Comparison of ENCODE assay signal across 10 mouse cellular contexts in the genomic region with DNA sequence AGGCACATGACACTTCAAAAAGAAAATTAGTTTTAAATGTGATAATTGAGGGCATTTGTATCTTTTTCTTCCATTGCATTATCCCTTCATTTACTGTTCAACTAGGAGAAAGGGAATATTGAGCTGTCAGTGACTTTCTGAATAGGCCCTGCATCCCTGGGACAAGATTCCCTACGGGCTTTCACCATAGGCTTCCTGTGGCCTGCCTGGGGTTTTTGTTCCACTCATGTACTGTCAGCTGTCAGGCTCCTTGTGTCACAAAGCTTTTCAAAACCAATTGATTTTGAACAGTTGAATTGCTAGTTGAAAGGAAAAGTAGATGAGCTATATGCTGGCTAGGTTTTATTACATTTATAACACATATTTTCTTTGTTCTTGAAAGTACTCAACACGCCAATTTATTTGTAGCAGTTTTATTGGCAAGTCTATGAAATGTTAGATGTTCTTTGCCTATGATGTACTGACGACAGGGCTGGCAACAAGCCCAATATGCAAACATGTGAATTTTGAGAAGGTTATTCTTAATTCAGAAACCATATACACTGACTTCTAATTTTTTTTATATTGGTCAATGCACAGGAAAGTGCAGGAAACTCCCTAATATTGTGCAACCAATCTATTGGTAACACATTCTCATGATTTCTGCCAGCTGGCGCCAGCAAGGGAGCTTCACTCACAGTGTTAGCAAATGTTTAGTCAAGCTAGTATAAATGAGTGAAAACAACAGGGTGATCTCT. TPM values are rescaled to one million over a fixed set of nuclear protein-coding genes. Genes with fewer than 3 reads are reported as not detected.
A peak's percentile ranks its signal among the peaks of the same experiment; 100 is the strongest.
DNase-seq lines count a peak whose midpoint lies in the region; ATAC-seq and TF ChIP-seq lines count a peak whose summit lies in the region.
"Had no signal": no experiment of that assay in that cellular context is flagged by ENCODE, and none has a peak within 500 bp of the region (broad histone marks: within the 10 kb centered on the region; RNA-seq: fewer than 3 reads in every experiment).

No protein-coding gene starts in this region.

- no peaks in the 10 kb centered on the region for H3K27me3 ChIP-seq in hindbrain, embryonic 11.5 days (ENCODE audit: control insufficient read depth, insufficient read depth, low read length)
- H3K27me3 ChIP-seq in hindbrain, embryonic 13.5 days = no peaks in the 10 kb centered on the region
- H3K27me3 ChIP-seq in liver, postnatal 0 days (ENCODE audit: insufficient read depth, low read length) = no peaks in the 10 kb centered on the region

- no peak for TF ChIP-seq CTCF in liver, postnatal 0 days (IDR thresholded peaks at IDR 0.05; ENCODE audit: low read depth)

- peak; percentile 5 for DNase-seq in hindbrain, embryonic 11.5 days (ENCODE audit: low spot score)
- peak; percentile 2 for DNase-seq in right cerebral cortex, postnatal 4 days
- no peak for DNase-seq in right cerebral cortex, postnatal 25 days
- peak; percentile 21 to 23 for DNase-seq in heart, postnatal 14 days
- peak; percentile 32 for DNase-seq in skeletal muscle tissue, adult 2 months (ENCODE audit: low read depth, low spot score)
- DNase-seq in ovary, postnatal 36 days (ENCODE audit: low spot score) = no peak
- no peak for DNase-seq in liver, postnatal 0 days
- DNase-seq: spleen, adult 18-20 months had no signal

- no peak overlapping the region for H3K4me3 ChIP-seq in hindbrain, embryonic 11.5 days (ENCODE audit: low read depth, low read length)
- H3K4me3 ChIP-seq in hindbrain, embryonic 13.5 days = no peak overlapping the region
- H3K4me3 ChIP-seq in liver, postnatal 0 days (ENCODE audit: low read depth, low read length) = no peak overlapping the region

- 69% methylated on average over 4 of the region's 4 CpGs for WGBS in hindbrain, embryonic 11.5 days
- WGBS in hindbrain, embryonic 13.5 days = 53% methylated on average over 4 of the region's 4 CpGs
- 69% methylated on average over 4 of the region's 4 CpGs for WGBS in liver, postnatal 0 days (ENCODE audit: insufficient replicate concordance)

- H3K9me3 ChIP-seq in hindbrain, embryonic 11.5 days (ENCODE audit: control insufficient read depth, low read length) = no peaks in the 10 kb centered on the region
- H3K9me3 ChIP-seq in hindbrain, embryonic 13.5 days = no peaks in the 10 kb centered on the region
- H3K9me3 ChIP-seq in liver, postnatal 0 days (ENCODE audit: low read length) = no peaks in the 10 kb centered on the region

- no peak overlapping the region for H3K27ac ChIP-seq in hindbrain, embryonic 11.5 days (ENCODE audit: low read depth, low read length)
- H3K27ac ChIP-seq in hindbrain, embryonic 13.5 days = no peak overlapping the region
- H3K27ac ChIP-seq in liver, postnatal 0 days (ENCODE audit: low read depth) = no peak overlapping the region

- no peak overlapping the region for H3K9ac ChIP-seq in hindbrain, embryonic 11.5 days (ENCODE audit: low read depth, low read length)
- H3K9ac ChIP-seq in hindbrain, embryonic 13.5 days = no peak overlapping the region
- no peak overlapping the region for H3K9ac ChIP-seq in liver, postnatal 0 days (replicated peaks)

- intact Hi-C loops in heart, postnatal 14 days (cut with DNase I) = no loop called here

- ATAC-seq in hindbrain, embryonic 11.5 days (ENCODE audit: low FRiP score) = peak; percentile 44; the same call in 1 of the 2 replicates
- no peak for ATAC-seq in hindbrain, embryonic 13.5 days (ENCODE audit: low FRiP score)
- ATAC-seq in liver, postnatal 0 days = no peak

- no peak for TF ChIP-seq EP300 in liver, postnatal 0 days (IDR thresholded peaks at IDR 0.05; ENCODE audit: low read depth)

- no peaks in the 10 kb centered on the region for H3K36me3 ChIP-seq in hindbrain, embryonic 11.5 days (ENCODE audit: control insufficient read depth, insufficient read depth, low read length)
- no peaks in the 10 kb centered on the region for H3K36me3 ChIP-seq in hindbrain, embryonic 13.5 days
- no peaks in the 10 kb centered on the region for H3K36me3 ChIP-seq in liver, postnatal 0 days (replicated peaks; ENCODE audit: insufficient read depth, low read length)

- no peak overlapping the region for H3K4me2 ChIP-seq in hindbrain, embryonic 11.5 days (replicated peaks; ENCODE audit: low read depth, low read length)
- no peak overlapping the region for H3K4me2 ChIP-seq in hindbrain, embryonic 13.5 days
- H3K4me2 ChIP-seq in liver, postnatal 0 days (ENCODE audit: low read depth, low read length) = no peak overlapping the region

- H3K4me1 ChIP-seq in hindbrain, embryonic 11.5 days (replicated peaks; ENCODE audit: control insufficient read depth, insufficient read depth, low read length) = no peaks in the 10 kb centered on the region
- H3K4me1 ChIP-seq in hindbrain, embryonic 13.5 days (replicated peaks) = peaks cover 2% of the 10 kb centered on the region; the same call in 1 of the 2 replicates
- H3K4me1 ChIP-seq in liver, postnatal 0 days (ENCODE audit: insufficient read depth) = no peaks in the 10 kb centered on the region

RNA-seq across cellular contexts. Expression of a gene that starts 37.4 kb away (rescaled TPM):
- polyA plus RNA-seq in hindbrain, embryonic 11.5 days (2014; fragmentation: Nextera tagmentation; extraction: Ambion mirVana) = 0.56 and 1.3 TPM in 2 replicates
- polyA plus RNA-seq in hindbrain, embryonic 13.5 days (2015; fragmentation: Nextera tagmentation; extraction: Ambion mirVana) = 0.22 and 0.45 TPM in 2 replicates
- under 1 TPM; 0.62 to 0.68 TPM for total RNA-seq in heart, postnatal 14 days (2021)
- polyA plus RNA-seq in liver, postnatal 0 days (2015; fragmentation: Nextera tagmentation; extraction: Ambion mirVana) = not detected in 2 replicates
- total RNA-seq: monocyte, adult 5-6 weeks had no signal

Comparison
In these comparisons a context has a peak if more than half of its experiments do, and no peak if none do; other contexts are left out.
1. DNase-seq: peak in hindbrain, embryonic 11.5 days (single experiment), right cerebral cortex, postnatal 4 days (single experiment), heart, postnatal 14 days (2 of 2) and skeletal muscle tissue, adult 2 months (single experiment); none in right cerebral cortex, postnatal 25 days (single experiment), ovary, postnatal 36 days (single experiment) and liver, postnatal 0 days (single experiment).